Mouse (Mus musculus): ENCODE results near the gene Il15. TPM values are rescaled to one million over a fixed set of nuclear protein-coding genes. Genes with fewer than 3 reads are reported as not detected.

Gene Il15
- polyA plus RNA-seq, 1 experiment from 2014 or later, result 5.5 TPM

GRCm38 (mm10) chr8:82382316-82382715, 20.7 kb downstream of the Il15 start:
- H3K36me3 ChIP-seq (ENCODE audit: control insufficient read depth, insufficient read depth, low read length), result no peaks in the 10 kb centered on the region
- ATAC-seq (ENCODE audit: insufficient read depth, low FRiP score), result no peak
- WGBS, result 48% methylated on average over 2 of the region's 2 CpGs
- H3K27ac ChIP-seq (ENCODE audit: low read length), result no peak overlapping the region
- H3K4me2 ChIP-seq (ENCODE audit: low read depth, low read length), result no peak overlapping the region
- no peaks in the 10 kb centered on the region for H3K9me3 ChIP-seq (replicated peaks; ENCODE audit: control insufficient read depth, low read length)
- H3K4me3 ChIP-seq (replicated peaks; ENCODE audit: low read length), result no peak overlapping the region
- H3K4me1 ChIP-seq (ENCODE audit: control insufficient read depth, insufficient read depth, low read length), result 0 out of 2 replicates have a peak, but pooled peaks cover 4% of the 10 kb centered on the region
- no peaks in the 10 kb centered on the region for H3K27me3 ChIP-seq (ENCODE audit: control insufficient read depth, insufficient read depth, low read length)
- H3K9ac ChIP-seq (ENCODE audit: low read length), result no peak overlapping the region

GRCm38 (mm10) chr8:82374470-82374869, 28.6 kb downstream of the Il15 start:
- H3K27me3 ChIP-seq (ENCODE audit: control insufficient read depth, insufficient read depth, low read length), result no peaks in the 10 kb centered on the region
- H3K4me1 ChIP-seq (ENCODE audit: control insufficient read depth, insufficient read depth, low read length), result 0 out of 2 replicates have a peak, but pooled peaks cover 3% of the 10 kb centered on the region
- no peak overlapping the region for H3K4me2 ChIP-seq (ENCODE audit: low read depth, low read length)
- no peak for ATAC-seq (ENCODE audit: insufficient read depth, low FRiP score)
- no peak overlapping the region for H3K4me3 ChIP-seq (replicated peaks; ENCODE audit: low read length)
- WGBS, result 43% methylated on average over 4 of the region's 4 CpGs
- H3K9me3 ChIP-seq (replicated peaks; ENCODE audit: control insufficient read depth, low read length), result no peaks in the 10 kb centered on the region
- H3K9ac ChIP-seq (ENCODE audit: low read length), result no peak overlapping the region
- H3K36me3 ChIP-seq (ENCODE audit: control insufficient read depth, insufficient read depth, low read length), result no peaks in the 10 kb centered on the region
- no peak overlapping the region for H3K27ac ChIP-seq (ENCODE audit: low read length)

GRCm38 (mm10) chr8:82372846-82373245, 30.2 kb downstream of the Il15 start:
- H3K4me3 ChIP-seq (replicated peaks; ENCODE audit: low read length), result no peak overlapping the region
- 83% methylated on average over 6 of the region's 6 CpGs for WGBS
- no peak overlapping the region for H3K4me2 ChIP-seq (ENCODE audit: low read depth, low read length)
- no peaks in the 10 kb centered on the region for H3K27me3 ChIP-seq (ENCODE audit: control insufficient read depth, insufficient read depth, low read length)
- H3K4me1 ChIP-seq (ENCODE audit: control insufficient read depth, insufficient read depth, low read length), result 0 out of 2 replicates have a peak, but pooled peaks cover 3% of the 10 kb centered on the region
- ATAC-seq (ENCODE audit: insufficient read depth, low FRiP score), result no peak
- H3K9ac ChIP-seq (ENCODE audit: low read length), result no peak overlapping the region
- no peaks in the 10 kb centered on the region for H3K36me3 ChIP-seq (ENCODE audit: control insufficient read depth, insufficient read depth, low read length)
- no peaks in the 10 kb centered on the region for H3K9me3 ChIP-seq (replicated peaks; ENCODE audit: control insufficient read depth, low read length)
- no peak overlapping the region for H3K27ac ChIP-seq (ENCODE audit: low read length)

GRCm38 (mm10) chr8:82370657-82371056, 32.4 kb downstream of the Il15 start:
- H3K27ac ChIP-seq (ENCODE audit: low read length), result no peak overlapping the region
- no peak overlapping the region for H3K4me3 ChIP-seq (replicated peaks; ENCODE audit: low read length)
- 72% methylated on average over 6 of the region's 6 CpGs for WGBS
- H3K36me3 ChIP-seq (ENCODE audit: control insufficient read depth, insufficient read depth, low read length), result no peaks in the 10 kb centered on the region
- H3K4me1 ChIP-seq (ENCODE audit: control insufficient read depth, insufficient read depth, low read length), result no peaks in the 10 kb centered on the region
- H3K9me3 ChIP-seq (replicated peaks; ENCODE audit: control insufficient read depth, low read length), result no peaks in the 10 kb centered on the region
- no peak for ATAC-seq (ENCODE audit: insufficient read depth, low FRiP score)
- H3K9ac ChIP-seq (ENCODE audit: low read length), result no peak overlapping the region
- H3K4me2 ChIP-seq (ENCODE audit: low read depth, low read length), result no peak overlapping the region
- no peaks in the 10 kb centered on the region for H3K27me3 ChIP-seq (ENCODE audit: control insufficient read depth, insufficient read depth, low read length)

GRCm38 (mm10) chr8:82361061-82361460, 42.0 kb downstream of the Il15 start:
- 79% methylated on average over 1 of the region's 1 CpGs for WGBS
- ATAC-seq (ENCODE audit: insufficient read depth, low FRiP score), result no peak
- Histone ChIP-seq H3K9ac (ENCODE audit: low read length) (no peak overlapping the region), H3K27ac (ENCODE audit: low read length) (no peak overlapping the region), H3K9me3 (replicated peaks; ENCODE audit: control insufficient read depth, low read length) (no peaks in the 10 kb centered on the region), H3K4me1 (ENCODE audit: control insufficient read depth, insufficient read depth, low read length) (no peaks in the 10 kb centered on the region), H3K27me3 (ENCODE audit: control insufficient read depth, insufficient read depth, low read length) (no peaks in the 10 kb centered on the region), H3K4me3 (replicated peaks; ENCODE audit: low read length) (no peak overlapping the region), H3K4me2 (ENCODE audit: low read depth, low read length) (no peak overlapping the region), H3K36me3 (ENCODE audit: control insufficient read depth, insufficient read depth, low read length) (no peaks in the 10 kb centered on the region)

- no peak for ATAC-seq (ENCODE audit: insufficient read depth, low FRiP score)
- Histone ChIP-seq H3K4me2 (ENCODE audit: low read depth, low read length) (no peak overlapping the region), H3K27me3 (ENCODE audit: control insufficient read depth, insufficient read depth, low read length) (no peaks in the 10 kb centered on the region), H3K9me3 (replicated peaks; ENCODE audit: control insufficient read depth, low read length) (no peaks in the 10 kb centered on the region), H3K36me3 (ENCODE audit: control insufficient read depth, insufficient read depth, low read length) (no peaks in the 10 kb centered on the region), H3K9ac (ENCODE audit: low read length) (no peak overlapping the region), H3K4me1 (ENCODE audit: control insufficient read depth, insufficient read depth, low read length) (no peaks in the 10 kb centered on the region; the same call in 1 of the 2 replicates), H3K4me3 (replicated peaks; ENCODE audit: low read length) (no peak overlapping the region), H3K27ac (ENCODE audit: low read length) (no peak overlapping the region)
- WGBS, result 69% methylated on average over 2 of the region's 2 CpGs
These were observed 46.9 kb downstream of the Il15 start for GRCm38 (mm10) chr8:82356091-82356490.

GRCm38 (mm10) chr8:82351268-82351943, 51.6 kb downstream of the Il15 start:
- H3K4me2 ChIP-seq (ENCODE audit: low read depth, low read length), result no peak overlapping the region
- H3K9me3 ChIP-seq (replicated peaks; ENCODE audit: control insufficient read depth, low read length), result no peaks in the 10 kb centered on the region
- no peaks in the 10 kb centered on the region for H3K27me3 ChIP-seq (ENCODE audit: control insufficient read depth, insufficient read depth, low read length)
- no peak overlapping the region for H3K4me3 ChIP-seq (replicated peaks; ENCODE audit: low read length)
- H3K9ac ChIP-seq (ENCODE audit: low read length), result no peak overlapping the region
- no peaks in the 10 kb centered on the region for H3K36me3 ChIP-seq (ENCODE audit: control insufficient read depth, insufficient read depth, low read length)
- H3K27ac ChIP-seq (ENCODE audit: low read length), result no peak overlapping the region
- no peaks in the 10 kb centered on the region; the same call in 1 of the 2 replicates for H3K4me1 ChIP-seq (ENCODE audit: control insufficient read depth, insufficient read depth, low read length)
- WGBS, result 58% methylated on average over 1 of the region's 1 CpGs
- ATAC-seq (ENCODE audit: insufficient read depth, low FRiP score), result no peak

- peak overlapping the region; percentile 25; the same call in 1 of the 2 replicates for H3K27ac ChIP-seq (ENCODE audit: low read length)
- H3K4me2 ChIP-seq (ENCODE audit: low read depth, low read length), result no peak overlapping the region
- peak; percentile 66 for ATAC-seq (ENCODE audit: insufficient read depth, low FRiP score)
- H3K9ac ChIP-seq (ENCODE audit: low read length), result no peak overlapping the region
- WGBS, result 19% methylated on average over 2 of the region's 2 CpGs
- no peaks in the 10 kb centered on the region; the same call in 1 of the 2 replicates for H3K4me1 ChIP-seq (ENCODE audit: control insufficient read depth, insufficient read depth, low read length)
- H3K9me3 ChIP-seq (replicated peaks; ENCODE audit: control insufficient read depth, low read length), result no peaks in the 10 kb centered on the region
- no peak overlapping the region for H3K4me3 ChIP-seq (replicated peaks; ENCODE audit: low read length)
- H3K36me3 ChIP-seq (ENCODE audit: control insufficient read depth, insufficient read depth, low read length), result no peaks in the 10 kb centered on the region
- no peaks in the 10 kb centered on the region for H3K27me3 ChIP-seq (ENCODE audit: control insufficient read depth, insufficient read depth, low read length)
These were observed 53.7 kb downstream of the Il15 start for GRCm38 (mm10) chr8:82349299-82349698.

GRCm38 (mm10) chr8:82346485-82346884, 56.5 kb downstream of the Il15 start:
- no peak for ATAC-seq (ENCODE audit: insufficient read depth, low FRiP score)
- no peaks in the 10 kb centered on the region for H3K9me3 ChIP-seq (replicated peaks; ENCODE audit: control insufficient read depth, low read length)
- H3K4me3 ChIP-seq (replicated peaks; ENCODE audit: low read length), result no peak overlapping the region
- H3K27ac ChIP-seq (ENCODE audit: low read length), result no peak overlapping the region
- no peak overlapping the region for H3K4me2 ChIP-seq (ENCODE audit: low read depth, low read length)
- H3K9ac ChIP-seq (ENCODE audit: low read length), result no peak overlapping the region
- no peaks in the 10 kb centered on the region for H3K36me3 ChIP-seq (ENCODE audit: control insufficient read depth, insufficient read depth, low read length)
- no peaks in the 10 kb centered on the region for H3K27me3 ChIP-seq (ENCODE audit: control insufficient read depth, insufficient read depth, low read length)
- 37% methylated on average over 3 of the region's 3 CpGs for WGBS
- H3K4me1 ChIP-seq (ENCODE audit: control insufficient read depth, insufficient read depth, low read length), result no peaks in the 10 kb centered on the region
